Comparison of ENCODE assay signal across 23 mouse cellular contexts in the genomic region with DNA sequence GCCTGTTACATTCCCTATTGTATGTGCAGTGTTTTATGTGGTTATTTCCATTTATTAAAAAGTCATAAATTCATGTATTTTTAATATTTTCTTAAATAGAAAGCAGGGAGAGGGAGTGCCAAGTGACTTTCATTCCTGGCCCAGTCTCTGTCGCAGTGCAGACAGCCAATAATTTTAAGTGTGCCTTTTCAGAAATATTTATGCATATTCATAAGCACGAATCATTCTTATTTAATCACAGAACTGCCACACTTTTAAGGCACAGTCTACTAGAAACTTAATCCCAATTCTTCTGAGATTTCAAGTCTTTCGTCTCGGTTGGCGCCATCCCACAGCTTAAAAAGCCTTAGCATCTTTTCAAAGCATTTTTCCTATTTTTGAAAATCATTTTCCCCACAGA. TPM values are rescaled to one million over a fixed set of nuclear protein-coding genes. Genes with fewer than 3 reads are reported as not detected.
DNase-seq lines count a peak whose midpoint lies in the region; ATAC-seq and TF ChIP-seq lines count a peak whose summit lies in the region.
"Had no signal": no experiment of that assay in that cellular context is flagged by ENCODE, and none has a peak within 500 bp of the region (broad histone marks: within the 10 kb centered on the region; RNA-seq: fewer than 3 reads in every experiment).

No protein-coding gene starts in this region.

- no peak overlapping the region for H3K4me2 ChIP-seq in forebrain, embryonic 16.5 days (ENCODE audit: low read length)
- no peak overlapping the region for H3K4me2 ChIP-seq in forebrain, embryonic 13.5 days
- H3K4me2 ChIP-seq: embryonic facial prominence, embryonic 12.5 days; hindbrain, embryonic 12.5 days had no signal

- H3K27me3 ChIP-seq in forebrain, embryonic 16.5 days (replicated peaks; ENCODE audit: control insufficient read depth, insufficient read depth, low read length): no peaks in the 10 kb centered on the region
- H3K27me3 ChIP-seq in forebrain, embryonic 13.5 days: no peaks in the 10 kb centered on the region
- H3K27me3 ChIP-seq: CH12.LX; embryonic facial prominence, embryonic 12.5 days; hindbrain, embryonic 12.5 days had no signal

- WGBS in forebrain, embryonic 16.5 days: 44% methylated on average over 5 of the region's 5 CpGs
- 78% methylated on average over 5 of the region's 5 CpGs for WGBS in forebrain, embryonic 13.5 days

- no peaks in the 10 kb centered on the region for H3K36me3 ChIP-seq in forebrain, embryonic 16.5 days (ENCODE audit: control insufficient read depth, insufficient read depth)
- H3K36me3 ChIP-seq in forebrain, embryonic 13.5 days (ENCODE audit: poor library complexity, severe bottlenecking): no peaks in the 10 kb centered on the region
- H3K36me3 ChIP-seq: embryonic facial prominence, embryonic 12.5 days; heart, embryonic 10.5 days; hindbrain, embryonic 12.5 days had no signal

- peak; percentile 65; the same call in 1 of the 2 replicates for ATAC-seq in forebrain, embryonic 16.5 days
- ATAC-seq in forebrain, embryonic 13.5 days: no peak
- ATAC-seq: hindbrain, embryonic 16.5 days; inflammation-experienced regulatory T-cells, adult 6 months; intestine, postnatal 0 days had no signal

- H3K4me1 ChIP-seq in forebrain, embryonic 16.5 days (replicated peaks; ENCODE audit: control insufficient read depth, insufficient read depth, low read length): no peaks in the 10 kb centered on the region
- no peaks in the 10 kb centered on the region for H3K4me1 ChIP-seq in forebrain, embryonic 13.5 days
- H3K4me1 ChIP-seq: embryonic facial prominence, embryonic 12.5 days; heart, embryonic 10.5 days; hindbrain, embryonic 12.5 days had no signal

- no peaks in the 10 kb centered on the region for H3K9me3 ChIP-seq in forebrain, embryonic 16.5 days (ENCODE audit: control insufficient read depth, low read length)
- H3K9me3 ChIP-seq in forebrain, embryonic 13.5 days (replicated peaks): no peaks in the 10 kb centered on the region
- H3K9me3 ChIP-seq: embryonic facial prominence, embryonic 12.5 days; heart, embryonic 10.5 days; hindbrain, embryonic 12.5 days had no signal

- no peak overlapping the region for H3K9ac ChIP-seq in forebrain, embryonic 16.5 days (replicated peaks; ENCODE audit: low read depth, low read length)
- H3K9ac ChIP-seq in forebrain, embryonic 13.5 days: no peak overlapping the region
- H3K9ac ChIP-seq: embryonic facial prominence, embryonic 12.5 days; hindbrain, embryonic 12.5 days had no signal

- H3K27ac ChIP-seq in forebrain, embryonic 16.5 days (ENCODE audit: low read length): 0 out of 2 replicates have a peak overlapping the region, but pooled peaks have one; percentile 21
- no peak overlapping the region for H3K27ac ChIP-seq in forebrain, embryonic 13.5 days
- H3K27ac ChIP-seq in layer of hippocampus, adult 2 months: peak overlapping the region; percentile 18; the same call in 1 of the 2 replicates
- H3K27ac ChIP-seq: embryonic facial prominence, embryonic 12.5 days; heart, embryonic 10.5 days; hindbrain, embryonic 12.5 days had no signal

- TF ChIP-seq CTCF in layer of hippocampus, adult 2 months (conservative IDR thresholded peaks at IDR 0.05): no peak
- no peak for TF ChIP-seq CTCF in brain, embryonic 14.5 days (IDR thresholded peaks at IDR 0.05; ENCODE audit: borderline replicate concordance, extremely low read depth, insufficient read depth, insufficient read length)

- H3K4me3 ChIP-seq in forebrain, embryonic 16.5 days (replicated peaks; ENCODE audit: low read length): no peak overlapping the region
- no peak overlapping the region for H3K4me3 ChIP-seq in forebrain, embryonic 13.5 days
- no peak overlapping the region for H3K4me3 ChIP-seq in layer of hippocampus, adult 2 months
- H3K4me3 ChIP-seq: embryonic facial prominence, embryonic 12.5 days; heart, embryonic 10.5 days; hindbrain, embryonic 12.5 days had no signal

- no peak for DNase-seq in layer of hippocampus, adult 2 months (ENCODE audit: low spot score in 2 of 2)
- DNase-seq in layer of hippocampus, adult 9-10 months (ENCODE audit: low spot score): no peak
- peak; percentile 24 for DNase-seq in NIH3T3 (ENCODE audit: low read depth)
- peak; percentile 24 for DNase-seq in brain, embryonic 14.5 days (ENCODE audit: low read depth)
- DNase-seq in thymus, postnatal 4 days: no peak
- DNase-seq: adrenal gland, adult 8-10 months; adrenal gland, postnatal 36 days; cerebellum, adult 11-12 months; cerebellum, adult 9-10 months; cerebellum, postnatal 25 days; gastrocnemius, postnatal 10 days; heart, adult 18-20 months; heart, postnatal 10 days; heart, postnatal 4 days had no signal

- no peak for TF ChIP-seq POLR2A in brain, embryonic 14.5 days (IDR thresholded peaks at IDR 0.05; ENCODE audit: borderline replicate concordance, extremely low read depth, insufficient read depth, insufficient read length, poor library complexity, severe bottlenecking)

RNA-seq across cellular contexts. Expression of a gene that starts 29.3 kb away (rescaled TPM):
- 24.3 and 24.7 TPM in 2 replicates for polyA plus RNA-seq in forebrain, embryonic 16.5 days (2015; fragmentation: Nextera tagmentation; extraction: Ambion mirVana)
- polyA plus RNA-seq in forebrain, embryonic 13.5 days (2015; fragmentation: Nextera tagmentation; extraction: Ambion mirVana): 11.2 and 13.2 TPM in 2 replicates
- 10 to 100 TPM; 77.6 to 79.2 TPM for total RNA-seq in layer of hippocampus, adult 2 months (2021)
- polyA plus RNA-seq in brain, embryonic 14.5 days (2012; rRNA removed): 20.0 and 34.8 TPM in 2 replicates

Comparison
In these comparisons a context has a peak if more than half of its experiments do, and no peak if none do; other contexts are left out.
1. DNase-seq: peak in NIH3T3 (single experiment) and brain, embryonic 14.5 days (single experiment); none in layer of hippocampus, adult 2 months (0 of 2), layer of hippocampus, adult 9-10 months (single experiment) and thymus, postnatal 4 days (single experiment).